Mouse (Mus musculus): Measurements from ENCODE around the gene Eml3. TPM values are rescaled to one million over a fixed set of nuclear protein-coding genes. Genes with fewer than 3 reads are reported as not detected.

The Eml3 gene
- polyA plus RNA-seq (2012; rRNA removed), result 9.7 and 11.0 TPM in 2 replicates

DNA sequence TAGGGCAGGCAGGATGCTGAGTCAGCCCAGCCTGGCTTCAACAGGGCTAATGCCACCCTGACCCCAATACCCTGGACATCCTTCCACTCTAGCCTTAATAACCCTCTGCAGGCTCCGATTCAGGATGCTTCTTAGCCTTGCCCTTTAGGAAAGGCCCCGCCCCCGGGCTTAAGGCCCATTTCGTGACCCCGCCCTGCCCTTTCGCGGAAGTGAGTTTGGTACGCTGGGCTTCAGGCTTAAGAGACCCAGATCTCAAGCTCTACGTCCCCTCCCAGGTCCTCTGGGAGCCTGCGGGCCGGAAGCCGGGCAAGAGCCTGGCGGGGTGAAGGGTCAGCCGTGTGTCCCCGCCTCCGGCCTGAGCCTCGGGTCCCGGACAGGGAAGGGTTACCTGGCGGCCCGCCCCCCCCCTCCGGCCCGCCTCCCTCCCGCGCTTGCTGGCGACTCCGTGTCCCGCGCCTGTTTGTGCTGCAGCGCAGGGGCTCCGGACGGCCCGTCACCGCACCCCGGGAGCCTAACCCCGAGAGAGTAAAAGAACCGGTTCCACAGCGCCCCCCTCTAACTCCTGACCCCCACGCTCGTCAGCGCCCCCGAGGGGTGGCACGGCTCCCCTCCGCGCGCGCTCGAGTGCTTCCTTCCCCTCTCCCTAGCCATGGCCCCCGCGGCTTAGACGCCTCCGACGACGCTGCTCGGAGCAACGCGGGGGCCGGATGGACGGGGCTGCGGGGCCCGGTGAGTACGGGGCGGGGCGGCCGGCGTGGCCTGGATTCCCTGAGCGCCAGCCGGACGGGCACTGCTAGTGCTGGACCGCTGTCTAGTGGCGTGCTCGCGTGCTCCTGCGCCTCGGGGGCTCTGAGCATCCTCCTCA, at the start of gene Eml3, which contains the start of gene Rom1:
Gene Eml3 (plus strand): TSS at position 329 of the 865 bp plus-strand sequence.
Gene Rom1 (minus strand): TSS at position 133 of the 865 bp plus-strand sequence.

DNA sequence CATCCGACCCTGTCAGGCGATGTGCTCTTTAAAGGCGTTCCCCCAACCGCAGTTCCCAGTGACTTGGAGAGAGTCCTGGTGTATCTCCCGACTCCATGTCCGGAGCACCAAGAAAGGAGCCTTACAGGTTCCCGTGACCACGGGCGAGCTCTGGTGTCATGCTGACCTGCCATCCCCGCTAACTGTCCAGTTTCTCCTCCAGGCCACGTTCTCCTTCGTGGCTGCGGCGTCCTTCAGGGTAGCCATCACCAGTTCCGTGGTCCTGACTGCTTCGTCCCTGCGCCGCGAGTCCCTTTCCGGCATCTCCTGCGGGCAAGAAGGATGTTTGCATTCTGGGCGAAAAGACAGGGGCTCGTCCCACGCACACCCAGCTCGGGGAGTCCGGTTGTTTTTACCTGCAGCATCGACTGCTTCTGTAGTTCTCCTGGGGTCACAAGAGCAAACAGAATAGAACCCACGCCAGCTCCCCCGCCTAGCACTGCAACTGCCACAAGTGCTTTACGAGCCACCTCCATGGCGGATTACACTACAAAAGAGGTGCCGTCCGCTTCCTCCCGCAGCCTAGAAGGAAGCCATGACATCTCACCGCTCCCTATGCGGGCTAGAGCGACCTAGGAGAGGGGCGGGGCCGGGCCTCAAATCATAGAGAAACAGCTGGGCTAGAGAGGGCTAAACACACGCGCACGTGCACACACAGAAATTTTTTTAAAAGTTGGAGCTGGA, 48.9 kb upstream of the Eml3 start, which contains the start of gene Uqcc3:
Gene Uqcc3 (minus strand): TSS at position 613 of the 723 bp plus-strand sequence.

DNA sequence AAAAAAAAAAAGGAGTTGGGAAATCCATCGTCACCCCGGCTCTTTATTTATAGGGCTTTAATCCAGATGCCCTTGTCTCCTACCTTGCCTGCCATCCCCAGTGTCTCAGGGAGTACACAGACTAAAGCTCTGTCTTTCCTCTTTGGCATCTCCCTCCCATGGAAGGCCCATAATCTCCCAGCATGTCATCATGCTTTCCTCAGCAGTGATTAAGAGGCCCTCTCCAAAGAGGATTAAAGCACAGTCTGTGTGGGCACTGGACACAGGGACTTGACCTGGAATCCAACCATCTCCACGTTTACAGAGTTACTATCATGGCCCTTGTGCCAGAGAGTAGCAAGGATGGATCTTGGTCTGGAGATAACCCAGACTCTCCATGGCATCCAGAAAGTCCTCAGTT, 45.7 kb upstream of the Eml3 start, which contains the start of the genes Lbhd1 and Gm49403:
Gene Lbhd1 (plus strand): TSS at position 117 of the 400 bp plus-strand sequence.
Gene Gm49403 (plus strand): TSS at position 315 of the 400 bp plus-strand sequence.

DNA sequence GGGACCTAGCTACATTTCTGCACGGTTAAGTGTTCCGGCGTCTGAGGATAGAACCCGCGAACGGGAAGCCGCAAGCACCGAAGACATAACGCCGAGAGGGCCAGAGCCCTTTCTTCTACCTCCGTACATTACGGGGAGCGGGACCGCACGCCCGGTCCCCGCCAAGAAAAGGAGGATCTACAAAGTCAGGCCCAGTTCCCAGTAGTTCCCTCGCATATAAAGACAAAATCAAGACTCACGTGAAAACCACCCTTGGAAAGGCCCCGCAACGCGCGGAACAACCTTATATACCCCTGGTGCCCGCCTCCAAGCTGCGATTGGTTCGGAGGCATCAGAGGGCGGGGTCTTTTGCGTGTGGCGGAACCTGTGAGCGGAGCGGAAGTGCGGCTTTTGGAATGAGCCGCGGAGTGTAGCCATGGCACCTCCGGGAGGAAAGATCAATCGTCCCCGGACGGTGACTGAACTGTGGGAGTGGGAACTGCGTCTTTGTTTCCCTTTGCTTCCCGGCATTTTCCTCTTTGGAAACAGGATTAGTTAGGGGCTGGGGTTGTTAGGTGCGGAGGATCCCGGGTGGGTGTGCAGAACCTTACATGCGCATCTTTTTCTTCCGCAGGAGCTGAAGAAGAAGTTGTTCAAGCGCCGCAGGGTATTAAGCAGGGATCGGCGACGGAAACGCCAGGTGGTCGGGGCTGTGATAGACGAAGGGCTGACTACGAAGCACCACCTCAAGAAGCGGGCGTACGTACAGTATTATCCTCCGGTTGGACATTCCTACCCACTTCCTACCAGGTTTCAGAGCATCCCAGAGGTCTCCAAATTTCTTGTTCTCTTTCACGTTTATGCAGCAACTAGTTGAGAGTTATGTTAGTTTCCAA, 40.6 kb upstream of the Eml3 start, which contains the start of the genes 1810009A15Rik and Gm49416:
Gene 1810009A15Rik (plus strand): TSS at position 343 of the 875 bp plus-strand sequence.
Gene Gm49416 (plus strand): TSS at position 416 of the 875 bp plus-strand sequence.

DNA sequence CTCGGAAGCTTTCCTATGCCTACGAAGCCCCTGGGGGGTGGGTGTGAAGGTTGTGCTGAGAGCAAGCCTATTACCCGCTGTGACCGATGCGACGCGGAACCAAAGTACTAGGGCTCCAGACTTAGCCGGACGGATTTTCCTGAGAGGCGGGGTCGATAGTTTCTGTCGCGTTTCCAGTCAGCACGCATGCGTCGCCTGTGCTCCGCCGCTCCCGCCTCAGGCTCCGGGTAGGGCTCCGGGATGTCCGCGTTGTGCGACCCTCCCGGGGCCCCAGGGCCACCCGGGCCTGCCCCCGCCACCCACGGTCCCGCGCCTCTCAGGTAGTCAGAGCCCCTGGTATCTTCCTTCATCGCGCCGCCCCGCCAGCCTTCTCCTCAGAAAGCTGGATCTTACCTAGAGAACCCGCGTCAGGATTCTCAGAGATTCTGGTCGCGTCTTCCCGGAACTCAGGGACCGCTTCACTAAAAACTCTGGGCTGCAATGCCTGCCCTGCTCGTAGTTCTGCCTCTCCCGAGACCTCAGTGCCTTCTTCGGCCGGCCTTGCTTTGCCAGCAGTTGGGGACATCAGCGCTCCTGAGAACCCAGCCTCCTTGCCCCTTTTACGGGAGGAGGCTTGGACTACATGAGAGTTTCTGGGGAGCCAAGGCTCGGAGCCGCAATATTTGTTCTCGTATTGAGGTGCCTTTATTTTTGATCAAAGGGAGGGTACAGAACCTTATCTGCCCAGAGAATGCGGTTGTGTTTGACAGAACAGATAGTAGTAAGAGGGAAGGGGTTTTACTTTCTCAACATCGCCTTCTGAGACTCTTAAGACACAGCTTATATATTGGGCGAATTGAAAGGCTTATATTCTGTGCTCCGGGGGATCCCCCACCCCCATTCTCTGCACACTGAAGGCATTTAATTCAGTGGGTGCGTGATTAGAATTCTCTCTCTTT, 36.3 kb upstream of the Eml3 start, which contains the start of gene Ints5:
Gene Ints5 (plus strand): TSS at position 177 of the 938 bp plus-strand sequence.

DNA sequence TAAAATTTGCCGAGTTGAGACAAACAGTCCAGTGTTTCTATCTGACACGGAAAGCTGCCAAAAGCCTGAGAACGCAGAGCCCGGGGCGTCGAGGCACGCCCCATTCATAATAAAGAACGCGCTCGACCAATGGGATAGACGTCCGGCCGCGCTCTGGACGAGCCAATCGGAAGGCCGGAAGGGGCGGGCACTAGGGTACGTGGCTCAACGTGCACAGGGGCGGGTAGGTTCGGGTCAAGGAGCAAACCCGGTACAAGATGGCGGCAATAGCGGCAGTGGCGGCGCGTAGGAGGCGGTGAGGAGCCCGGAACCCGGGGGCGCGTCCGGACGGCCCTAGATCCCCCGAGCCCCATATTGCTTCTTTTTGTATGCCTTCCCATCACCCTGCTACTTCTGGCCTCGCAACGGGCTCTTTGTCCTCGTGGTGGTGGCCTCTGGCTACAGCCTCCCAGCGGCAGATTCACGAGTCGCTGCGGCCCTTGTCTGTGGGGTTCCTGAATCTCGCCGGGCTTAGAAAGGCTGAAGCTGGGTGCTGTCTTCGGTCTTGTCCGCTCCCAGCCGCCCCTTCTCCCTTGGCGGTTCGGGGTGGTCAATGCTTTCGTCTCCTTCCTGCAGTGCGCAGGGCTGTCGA, 31.4 kb upstream of the Eml3 start, which contains the start of gene Ganab:
Gene Ganab (plus strand): TSS at position 207 of the 631 bp plus-strand sequence.

DNA sequence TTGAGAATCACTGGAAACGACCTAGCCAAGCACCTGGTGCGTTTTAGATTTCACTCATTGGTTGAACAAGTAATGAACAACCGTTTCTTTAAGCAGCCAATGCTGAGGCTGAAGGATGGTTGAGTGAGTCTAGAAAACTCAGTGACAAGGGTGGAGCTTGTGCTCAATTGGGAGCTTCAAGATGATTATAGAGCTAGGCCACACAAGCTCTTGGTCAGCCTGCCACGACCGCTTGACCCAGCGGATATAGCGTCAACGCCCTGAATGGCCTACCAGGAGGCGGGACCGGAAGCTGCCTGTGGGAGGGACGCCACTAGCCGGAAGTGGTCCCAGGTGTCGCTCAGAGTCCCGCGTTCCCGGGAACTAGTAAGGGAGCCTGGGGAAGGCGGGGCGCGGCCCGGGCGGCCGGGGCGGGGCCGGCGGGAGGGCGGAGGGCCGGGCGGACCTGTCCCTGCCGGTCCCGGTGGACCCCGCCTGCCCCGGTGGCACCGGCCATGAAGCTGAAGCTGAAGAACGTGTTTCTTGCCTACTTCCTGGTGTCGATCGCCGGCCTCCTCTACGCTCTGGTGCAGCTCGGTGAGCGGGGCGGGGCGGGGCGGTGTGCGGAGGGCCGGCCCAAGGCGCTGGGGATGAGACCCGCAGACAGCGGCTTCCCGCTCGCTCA, 9.1 kb upstream of the Eml3 start, which contains the start of gene B3gat3:
Gene B3gat3 (plus strand): TSS at position 302 of the 664 bp plus-strand sequence.

DNA sequence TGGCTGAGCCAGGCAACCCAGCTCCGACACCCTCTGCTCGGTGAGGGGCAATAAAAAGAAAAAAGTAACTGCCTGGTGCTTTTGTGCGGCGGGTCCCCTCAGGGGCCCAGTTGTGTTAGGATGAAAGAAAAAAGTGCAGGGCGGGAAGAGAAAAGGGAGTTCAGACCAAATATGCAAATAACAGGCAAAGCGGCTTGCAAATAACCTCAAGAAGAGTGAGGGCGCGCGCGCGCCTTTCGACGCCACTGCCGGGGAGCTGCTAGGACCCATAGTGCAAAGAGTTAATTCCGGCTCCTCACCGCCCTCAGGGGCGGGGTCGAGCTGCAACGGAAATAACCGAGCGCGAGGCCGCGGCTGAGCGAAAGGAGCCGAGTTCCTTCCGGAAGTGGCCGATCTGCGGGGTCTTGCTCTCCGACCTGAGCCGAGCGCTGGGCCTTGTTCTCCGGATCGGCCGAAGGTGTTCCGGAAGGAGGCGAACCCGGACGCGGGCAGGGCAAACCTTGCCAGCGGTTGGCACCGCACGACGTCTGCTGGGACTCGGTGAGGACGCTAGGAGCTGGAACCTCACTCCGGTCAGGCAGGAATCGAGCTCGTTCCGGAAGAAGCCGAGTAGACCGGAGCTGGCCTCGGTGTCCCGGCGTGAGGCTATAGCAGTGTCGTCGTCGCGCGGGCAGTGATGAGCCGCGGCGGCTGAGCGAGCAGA, 12.3 kb downstream of the Eml3 start, which contains the start of gene Mta2:
Gene Mta2 (plus strand): TSS at position 361 of the 703 bp plus-strand sequence.

DNA sequence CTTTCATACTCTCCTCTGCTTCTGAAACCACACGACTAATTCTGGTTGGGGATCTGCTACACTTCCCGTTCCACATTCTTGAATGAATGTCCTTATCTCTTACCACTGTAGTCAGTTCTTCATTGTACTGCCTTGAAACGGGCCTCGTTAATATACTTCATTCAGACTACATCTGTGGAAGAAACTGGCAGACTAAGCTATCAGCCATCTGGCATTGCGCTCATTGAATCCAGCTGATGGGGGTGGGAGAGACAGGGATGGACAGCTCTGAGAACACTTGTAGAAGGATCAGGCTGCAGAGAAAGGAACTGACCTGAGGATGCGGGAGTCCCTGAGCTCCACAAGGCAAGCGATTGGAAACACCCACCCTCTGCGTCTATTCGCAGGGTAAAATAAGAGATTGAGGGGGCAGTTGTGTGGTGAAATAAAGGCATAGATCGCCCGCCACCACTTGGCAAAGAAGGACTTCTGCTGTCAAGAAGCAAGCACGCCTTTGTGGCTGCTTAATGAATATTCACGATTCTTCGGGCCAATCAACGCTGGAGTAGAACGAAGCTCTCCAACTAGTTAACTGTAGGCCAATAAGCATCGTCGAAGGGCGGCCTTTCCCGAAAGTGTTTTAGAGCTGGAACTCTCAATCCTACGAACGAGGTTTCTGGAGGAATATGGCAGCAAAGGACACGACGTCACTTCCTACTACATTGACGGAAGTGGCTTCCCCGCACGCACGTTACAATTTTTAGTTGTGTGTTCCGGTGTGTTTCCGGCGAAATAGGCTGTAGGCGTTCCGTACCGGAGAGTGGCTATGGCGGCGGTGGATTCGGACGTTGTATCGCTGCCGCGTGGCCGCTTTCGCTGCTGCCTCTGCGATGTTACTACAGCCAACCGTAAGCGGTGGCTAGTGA, 24.0 kb downstream of the Eml3 start, which contains the start of gene Tut1:
Gene Tut1 (plus strand): TSS at position 713 of the 905 bp plus-strand sequence.

DNA sequence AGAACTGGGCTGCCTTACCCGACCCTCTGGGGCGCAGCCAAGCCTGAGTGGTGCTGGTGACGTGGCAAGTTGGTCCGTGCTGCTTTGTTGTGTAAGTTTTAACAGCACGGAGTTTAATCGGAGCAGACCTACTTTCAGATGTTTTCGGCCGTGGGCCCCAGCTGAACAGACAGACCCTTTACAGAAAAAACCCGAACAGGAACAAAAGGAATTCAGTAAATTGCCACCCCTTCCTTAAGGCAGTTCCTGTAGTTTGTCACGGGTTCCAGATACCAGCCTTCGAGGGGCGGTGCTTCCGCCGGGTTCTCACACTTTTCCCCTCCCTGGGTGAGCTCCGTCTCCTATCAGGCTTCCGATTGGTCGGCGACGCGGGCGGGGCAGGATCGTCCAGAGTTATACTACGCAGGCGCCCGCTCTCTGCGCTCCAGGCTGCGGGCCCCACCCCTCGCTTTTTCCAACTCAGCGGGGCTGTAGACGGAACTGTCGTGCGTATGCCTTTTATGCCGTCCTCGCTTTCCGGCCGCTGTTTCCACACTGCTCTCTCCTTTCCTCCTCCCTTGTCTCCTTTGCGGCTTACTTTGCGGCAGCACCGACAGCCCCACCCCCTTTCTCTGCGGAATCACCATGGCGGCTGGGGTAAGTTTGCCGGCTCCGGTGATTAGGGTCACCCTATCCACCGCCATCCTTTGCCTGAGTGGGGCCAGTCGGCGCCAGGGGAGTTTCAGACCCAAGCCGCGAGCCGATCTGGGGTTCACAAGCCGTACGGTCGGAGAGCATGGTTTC, 37.4 kb downstream of the Eml3 start, which contains the start of gene Eef1g:
Gene Eef1g (plus strand): TSS at position 452 of the 783 bp plus-strand sequence.

DNA sequence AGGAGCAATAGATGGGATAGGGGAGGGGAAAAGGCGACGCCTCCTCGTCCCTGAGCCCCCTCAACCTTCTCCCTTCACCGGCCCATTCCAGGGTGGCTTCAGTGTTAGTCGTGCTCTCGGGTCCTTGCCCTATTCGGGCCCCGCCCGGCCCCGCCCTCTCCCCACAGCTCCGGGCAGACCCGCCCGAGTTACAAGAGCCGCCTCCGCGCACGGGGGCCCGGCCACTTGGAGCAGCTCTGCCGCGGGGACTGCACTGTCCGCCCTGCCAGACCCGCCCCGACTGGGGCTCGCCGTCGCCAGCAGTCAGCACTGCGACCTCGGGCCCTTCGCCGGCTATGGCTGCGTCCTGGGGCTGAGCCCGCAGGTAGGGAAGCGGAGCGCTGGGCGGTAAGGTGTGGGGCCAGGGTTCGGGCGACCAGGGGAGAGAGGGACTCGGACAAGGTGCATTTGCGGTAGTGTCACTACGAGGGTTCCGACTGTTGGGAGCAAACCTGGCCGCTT, 59.8 kb downstream of the Eml3 start, which contains the start of gene Ahnak:
Gene Ahnak (plus strand): TSS at position 219 of the 501 bp plus-strand sequence.

Other genes starting within 250 kb of the Eml3 start
- gene Slc3a2, start 206.2 kb upstream of the Eml3 start, polyA plus RNA-seq (2012; rRNA removed), result 81.8 and 84.2 TPM in 2 replicates
- gene Wdr74, start 193.7 kb upstream of the Eml3 start, polyA plus RNA-seq (2012; rRNA removed), result 32.2 and 39.3 TPM in 2 replicates
- gene 1700092M07Rik, start 188.8 kb upstream of the Eml3 start, polyA plus RNA-seq (2012; rRNA removed), result 0.75 and 1.0 TPM in 2 replicates
- gene Stx5a, start 188.1 kb upstream of the Eml3 start, polyA plus RNA-seq (2012; rRNA removed), result 31.7 and 36.3 TPM in 2 replicates
- 85.1 and 95.1 TPM in 2 replicates for gene Nxf1, start 172.5 kb upstream of the Eml3 start, polyA plus RNA-seq (2012; rRNA removed)
- gene Tmem223, start 158.6 kb upstream of the Eml3 start, polyA plus RNA-seq (2012; rRNA removed), result 33.9 and 43.4 TPM in 2 replicates
- gene Tmem179b, start 155.1 kb upstream of the Eml3 start, polyA plus RNA-seq (2012; rRNA removed), result 51.7 and 63.6 TPM in 2 replicates
- gene Taf6l, start 143.1 kb upstream of the Eml3 start, polyA plus RNA-seq (2012; rRNA removed), result 7.1 and 8.8 TPM in 2 replicates
- gene Polr2g, start 131.0 kb upstream of the Eml3 start, polyA plus RNA-seq (2012; rRNA removed), result 57.0 and 60.6 TPM in 2 replicates
- 0.74 and 1.0 TPM in 2 replicates for gene Zbtb3, start 127.0 kb upstream of the Eml3 start, polyA plus RNA-seq (2012; rRNA removed)
- 16.9 and 19.7 TPM in 2 replicates for gene Ttc9c, start 110.2 kb upstream of the Eml3 start, polyA plus RNA-seq (2012; rRNA removed)
- gene Hnrnpul2, start 109.5 kb upstream of the Eml3 start, polyA plus RNA-seq (2012; rRNA removed), result 42.8 and 44.0 TPM in 2 replicates
- gene AC129217.1, start 99.8 kb upstream of the Eml3 start, polyA plus RNA-seq (2012; rRNA removed), result 1.3 and 1.5 TPM in 2 replicates
- gene Bscl2, start 92.1 kb upstream of the Eml3 start, polyA plus RNA-seq (2012; rRNA removed), result 15.4 and 21.0 TPM in 2 replicates
- gene Gng3, start 90.4 kb upstream of the Eml3 start, polyA plus RNA-seq (2012; rRNA removed), result 0.01 and 0.05 TPM in 2 replicates
- gene Lrrn4cl, start 78.8 kb upstream of the Eml3 start, polyA plus RNA-seq (2012; rRNA removed), result 0.12 TPM in 2 replicates
- gene Ubxn1, start 58.1 kb upstream of the Eml3 start, polyA plus RNA-seq (2012; rRNA removed), result 66.5 and 70.7 TPM in 2 replicates
- gene Uqcc3, start 48.6 kb upstream of the Eml3 start, polyA plus RNA-seq (2012; rRNA removed), result 24.0 and 25.5 TPM in 2 replicates
- gene Lbhd1, start 45.8 kb upstream of the Eml3 start, polyA plus RNA-seq (2012; rRNA removed), result 3.7 and 4.3 TPM in 2 replicates
- gene Gm49403, start 45.6 kb upstream of the Eml3 start, polyA plus RNA-seq (2012; rRNA removed), result not detected in 2 replicates
- 56.4 and 61.7 TPM in 2 replicates for gene 1810009A15Rik, start 40.7 kb upstream of the Eml3 start, polyA plus RNA-seq (2012; rRNA removed)
- 0.08 TPM in 1 of 2 replicates, not detected in the other for gene Gm49416, start 40.6 kb upstream of the Eml3 start, polyA plus RNA-seq (2012; rRNA removed)
- 10.3 and 12.8 TPM in 2 replicates for gene Ints5, start 36.5 kb upstream of the Eml3 start, polyA plus RNA-seq (2012; rRNA removed)
- 44.2 and 53.9 TPM in 2 replicates for gene Ganab, start 31.5 kb upstream of the Eml3 start, polyA plus RNA-seq (2012; rRNA removed)
- 22.5 and 27.4 TPM in 2 replicates for gene B3gat3, start 9.2 kb upstream of the Eml3 start, polyA plus RNA-seq (2012; rRNA removed)
- 1.9 and 2.8 TPM in 2 replicates for gene Rom1, start 196 bp upstream of the Eml3 start, polyA plus RNA-seq (2012; rRNA removed)
- gene Mta2, start 12.3 kb downstream of the Eml3 start, polyA plus RNA-seq (2012; rRNA removed), result 20.0 and 28.3 TPM in 2 replicates
- gene Tut1, start 24.3 kb downstream of the Eml3 start, polyA plus RNA-seq (2012; rRNA removed), result 9.8 and 10.6 TPM in 2 replicates
- gene Eef1g, start 37.5 kb downstream of the Eml3 start, polyA plus RNA-seq (2012; rRNA removed), result 194 and 208 TPM in 2 replicates
- 0.90 and 1.2 TPM in 2 replicates for gene Ahnak, start 59.7 kb downstream of the Eml3 start, polyA plus RNA-seq (2012; rRNA removed)
- gene Scgb1a1, start 158.4 kb downstream of the Eml3 start, polyA plus RNA-seq (2012; rRNA removed), result not detected in 2 replicates
- gene Asrgl1, start 206.1 kb downstream of the Eml3 start, polyA plus RNA-seq (2012; rRNA removed), result 3.2 and 4.3 TPM in 2 replicates